Comparison of ENCODE assay signal across 17 mouse cellular contexts in genomic region chr16:3842989-3843388, GRCm38 (mm10). TPM values are rescaled to one million over a fixed set of nuclear protein-coding genes. Genes with fewer than 3 reads are reported as not detected.
DNase-seq lines count a peak whose midpoint lies in the region; ATAC-seq and TF ChIP-seq lines count a peak whose summit lies in the region.
"Had no signal": no experiment of that assay in that cellular context is flagged by ENCODE, and none has a peak within 500 bp of the region (broad histone marks: within the 10 kb centered on the region; RNA-seq: fewer than 3 reads in every experiment).

No protein-coding gene starts in this region.

- DNase-seq in hindbrain, embryonic 10.5 days (ENCODE audit: low spot score) = peak; percentile 18
- DNase-seq in hindbrain, embryonic 11.5 days (ENCODE audit: low spot score) = no peak
- DNase-seq in CH12.LX (ENCODE audit: extremely low read depth) (no peak), R1 (ENCODE audit: low read depth, low spot score) (peak; percentile 67)
- DNase-seq in liver, postnatal 0 days = no peak
- no peak for DNase-seq in thymus, postnatal 25 days
- DNase-seq in gastrocnemius, postnatal 36 days = no peak
- DNase-seq: cerebellum, adult 8-10 months; heart, postnatal 14 days; lung, adult 18-20 months; right cerebral cortex, postnatal 25 days; thymus, postnatal 4 days had no signal

- no peak overlapping the region for H3K9ac ChIP-seq in hindbrain, embryonic 11.5 days (ENCODE audit: low read depth, low read length)
- no peak overlapping the region for H3K9ac ChIP-seq in CH12.LX (ENCODE audit: insufficient read depth, low read depth)
- no peak overlapping the region for H3K9ac ChIP-seq in liver, postnatal 0 days (replicated peaks)
- H3K9ac ChIP-seq: embryonic facial prominence, embryonic 12.5 days had no signal

- 41% methylated on average over 4 of the region's 4 CpGs for WGBS in hindbrain, embryonic 10.5 days
- WGBS in hindbrain, embryonic 11.5 days = 40% methylated on average over 4 of the region's 4 CpGs
- 20% methylated on average over 4 of the region's 4 CpGs for WGBS in liver, postnatal 0 days (ENCODE audit: insufficient replicate concordance)

- no peak for TF ChIP-seq EP300 in CH12.LX (IDR thresholded peaks at IDR 0.05; ENCODE audit: low read length)
- TF ChIP-seq EP300 in liver, postnatal 0 days (IDR thresholded peaks at IDR 0.05; ENCODE audit: low read depth) = no peak

- H3K36me3 ChIP-seq in hindbrain, embryonic 10.5 days = no peaks in the 10 kb centered on the region
- H3K36me3 ChIP-seq in hindbrain, embryonic 11.5 days (ENCODE audit: control insufficient read depth, insufficient read depth, low read length) = no peaks in the 10 kb centered on the region
- no peaks in the 10 kb centered on the region for H3K36me3 ChIP-seq in CH12.LX (replicated peaks in 1 of 2; ENCODE audit: control insufficient read depth in 1 of 2, insufficient read depth in 1 of 2, low read length in 1 of 2)
- no peaks in the 10 kb centered on the region for H3K36me3 ChIP-seq in liver, postnatal 0 days (replicated peaks; ENCODE audit: insufficient read depth, low read length)
- H3K36me3 ChIP-seq: embryonic facial prominence, embryonic 12.5 days; forebrain, embryonic 10.5 days had no signal

- peaks cover 17% of the 10 kb centered on the region for H3K4me1 ChIP-seq in hindbrain, embryonic 10.5 days (replicated peaks)
- H3K4me1 ChIP-seq in hindbrain, embryonic 11.5 days (replicated peaks; ENCODE audit: control insufficient read depth, insufficient read depth, low read length) = 0 out of 2 replicates have a peak, but pooled peaks cover 2% of the 10 kb centered on the region
- peaks cover 6 to 18% of the 10 kb centered on the region in 2 experiments for H3K4me1 ChIP-seq in CH12.LX (ENCODE audit: control insufficient read depth in 1 of 2, insufficient read depth in 2 of 2)
- peaks cover 11% of the 10 kb centered on the region for H3K4me1 ChIP-seq in liver, postnatal 0 days (ENCODE audit: insufficient read depth)

- no peak for ATAC-seq in hindbrain, embryonic 11.5 days (ENCODE audit: low FRiP score)
- no peak for ATAC-seq in liver, postnatal 0 days
- ATAC-seq: inflammation-experienced regulatory T-cells, adult 6 months had no signal

- no peak overlapping the region for H3K4me3 ChIP-seq in hindbrain, embryonic 10.5 days
- no peak overlapping the region for H3K4me3 ChIP-seq in hindbrain, embryonic 11.5 days (ENCODE audit: low read depth, low read length)
- H3K4me3 ChIP-seq in CH12.LX (replicated peaks in 1 of 3; ENCODE audit: low read depth in 2 of 3, low read length in 2 of 3, poor library complexity in 1 of 3) = no peak overlapping the region
- H3K4me3 ChIP-seq in liver, postnatal 0 days (ENCODE audit: low read depth, low read length) = no peak overlapping the region
- H3K4me3 ChIP-seq: embryonic facial prominence, embryonic 12.5 days; forebrain, embryonic 10.5 days had no signal

- TF ChIP-seq POLR2A in CH12.LX (IDR thresholded peaks at IDR 0.05; ENCODE audit: low read depth, low read length) = no peak

- H3K27ac ChIP-seq in hindbrain, embryonic 10.5 days = no peak overlapping the region
- no peak overlapping the region for H3K27ac ChIP-seq in hindbrain, embryonic 11.5 days (ENCODE audit: low read depth, low read length)
- no peak overlapping the region for H3K27ac ChIP-seq in CH12.LX (ENCODE audit: insufficient read depth, low read depth)
- peak overlapping the region; percentile 84 for H3K27ac ChIP-seq in liver, postnatal 0 days (ENCODE audit: low read depth)
- H3K27ac ChIP-seq: embryonic facial prominence, embryonic 12.5 days; forebrain, embryonic 10.5 days; kidney, postnatal 0 days had no signal

- in situ Hi-C loops in CH12.LX (cut with MboI; ENCODE audit: low pct_ligation_motif_present, low pct_unique_long_range_greater_than_20kb, low sequenced_read_pairs) = loop anchor here (10.0 to 25.0 kb wide), 2 partner anchors 162 to 444 kb away; partner anchors contain the start of gene Slx4

- no peak for TF ChIP-seq RAD21 in CH12.LX (IDR thresholded peaks at IDR 0.05; ENCODE audit: low read depth, low read length)

- no peak overlapping the region for H3K4me2 ChIP-seq in hindbrain, embryonic 11.5 days (replicated peaks; ENCODE audit: low read depth, low read length)
- peak overlapping the region; percentile 48 for H3K4me2 ChIP-seq in CH12.LX (ENCODE audit: insufficient read depth, low read depth, poor library complexity, severe bottlenecking)
- peak overlapping the region; percentile 49 for H3K4me2 ChIP-seq in liver, postnatal 0 days (ENCODE audit: low read depth, low read length)
- H3K4me2 ChIP-seq: embryonic facial prominence, embryonic 12.5 days had no signal

- no peaks in the 10 kb centered on the region for H3K79me2 ChIP-seq in CH12.LX (replicated peaks; ENCODE audit: control insufficient read depth, extremely low read depth, insufficient read depth, poor library complexity, severe bottlenecking)

- no peaks in the 10 kb centered on the region for H3K9me3 ChIP-seq in hindbrain, embryonic 10.5 days
- no peaks in the 10 kb centered on the region for H3K9me3 ChIP-seq in hindbrain, embryonic 11.5 days (ENCODE audit: control insufficient read depth, low read length)
- no peaks in the 10 kb centered on the region for H3K9me3 ChIP-seq in CH12.LX (replicated peaks; ENCODE audit: low read length)
- no peaks in the 10 kb centered on the region for H3K9me3 ChIP-seq in liver, postnatal 0 days (ENCODE audit: low read length)
- H3K9me3 ChIP-seq: embryonic facial prominence, embryonic 12.5 days; forebrain, embryonic 10.5 days had no signal

- dilution Hi-C loops in CH12.LX (cut with MboI; ENCODE audit: extremely low pct_ligation_motif_present, extremely low pct_unique_long_range_greater_than_20kb, low sequenced_read_pairs) = no loop called here

- intact Hi-C loops in gastrocnemius, postnatal 36 days (cut with DNase I) = loop anchor here (10.0 kb wide), 1 partner anchor 442 kb away; no protein-coding TSS in a partner anchor

- no peaks in the 10 kb centered on the region for H3K27me3 ChIP-seq in hindbrain, embryonic 10.5 days (ENCODE audit: insufficient read depth, poor library complexity, severe bottlenecking)
- H3K27me3 ChIP-seq in hindbrain, embryonic 11.5 days (ENCODE audit: control insufficient read depth, insufficient read depth, low read length) = no peaks in the 10 kb centered on the region
- H3K27me3 ChIP-seq in CH12.LX (replicated peaks) = no peaks in the 10 kb centered on the region
- H3K27me3 ChIP-seq in liver, postnatal 0 days (ENCODE audit: insufficient read depth, low read length) = no peaks in the 10 kb centered on the region
- H3K27me3 ChIP-seq: embryonic facial prominence, embryonic 12.5 days had no signal

- no peak for TF ChIP-seq CTCF in CH12.LX (conservative IDR thresholded peaks at IDR 0.05 in 1 of 2, IDR thresholded peaks at IDR 0.05 in 1 of 2; ENCODE audit: low read depth in 2 of 2, low read length in 2 of 2)
- no peak for TF ChIP-seq CTCF in liver, postnatal 0 days (IDR thresholded peaks at IDR 0.05; ENCODE audit: low read depth)

TF ChIP-seq in CH12.LX, 34 proteins besides CTCF, POLR2A, EP300 and RAD21:
- no peak for TF ChIP-seq USF2 (conservative IDR thresholded peaks at IDR 0.05; ENCODE audit: low read depth, low read length)
- no peak for TF ChIP-seq MYC (IDR thresholded peaks at IDR 0.05; ENCODE audit: low read depth, low read length)

RNA-seq across cellular contexts. Expression of gene Zfp174, which starts 4.1 kb away (rescaled TPM):
- 0.94 and 1.2 TPM in 2 replicates for polyA plus RNA-seq in hindbrain, embryonic 10.5 days (2016; fragmentation: Nextera tagmentation; extraction: Ambion mirVana)
- 0.91 and 1.0 TPM in 2 replicates for polyA plus RNA-seq in hindbrain, embryonic 11.5 days (2014; fragmentation: Nextera tagmentation; extraction: Ambion mirVana)
- total RNA-seq in CH12.LX (2012; rRNA removed) = 0.59 and 0.98 TPM in 2 replicates
- total RNA-seq in CH12.LX (2014; rRNA removed) = 0.24 and 0.26 TPM in 2 replicates
- 0.33 and 0.37 TPM in 2 replicates for polyA plus RNA-seq in CH12.LX (2012; ENCODE audit: insufficient read length, low read depth)
- 0.57 and 0.70 TPM in 2 replicates for polyA plus RNA-seq in liver, postnatal 0 days (2015; fragmentation: Nextera tagmentation; extraction: Ambion mirVana)
- 1 to 10 TPM; 1.2 to 1.6 TPM for total RNA-seq in gastrocnemius, postnatal 36 days (2021)

RNA-seq across cellular contexts. Expression of gene Olfr15, which starts 12.3 kb away (rescaled TPM):
- polyA plus RNA-seq in hindbrain, embryonic 10.5 days (2016; fragmentation: Nextera tagmentation; extraction: Ambion mirVana) = not detected in 2 replicates
- not detected in 2 replicates for polyA plus RNA-seq in hindbrain, embryonic 11.5 days (2014; fragmentation: Nextera tagmentation; extraction: Ambion mirVana)
- total RNA-seq in CH12.LX (2012; rRNA removed) (not detected in 2 replicates), CH12.LX (2014; rRNA removed) (not detected in 2 replicates)
- not detected in 2 replicates for polyA plus RNA-seq in CH12.LX (2012; ENCODE audit: insufficient read length, low read depth)
- not detected in 2 replicates for polyA plus RNA-seq in liver, postnatal 0 days (2015; fragmentation: Nextera tagmentation; extraction: Ambion mirVana)
- not detected for total RNA-seq in gastrocnemius, postnatal 36 days (2021)
- total RNA-seq: heart, postnatal 14 days had no signal
- polyA plus RNA-seq: forebrain, embryonic 10.5 days; inflammation-experienced regulatory T-cells, adult 6 months; kidney, postnatal 0 days; stomach, embryonic 14.5 days had no signal

RNA-seq across cellular contexts. Expression of gene Naa60, which starts 29.2 kb away (rescaled TPM):
- 58.0 and 66.1 TPM in 2 replicates for polyA plus RNA-seq in hindbrain, embryonic 10.5 days (2016; fragmentation: Nextera tagmentation; extraction: Ambion mirVana)
- polyA plus RNA-seq in hindbrain, embryonic 11.5 days (2014; fragmentation: Nextera tagmentation; extraction: Ambion mirVana) = 59.6 and 69.6 TPM in 2 replicates
- total RNA-seq in CH12.LX (2012; rRNA removed) (31.9 and 39.0 TPM in 2 replicates), CH12.LX (2014; rRNA removed) (26.4 and 28.3 TPM in 2 replicates)
- polyA plus RNA-seq in CH12.LX (2012; ENCODE audit: insufficient read length, low read depth) = 67.2 and 81.5 TPM in 2 replicates
- 33.2 and 33.9 TPM in 2 replicates for polyA plus RNA-seq in liver, postnatal 0 days (2015; fragmentation: Nextera tagmentation; extraction: Ambion mirVana)
- total RNA-seq in gastrocnemius, postnatal 36 days (2021) = 10 to 100 TPM; 30.5 to 33.2 TPM

RNA-seq across cellular contexts. Expression of gene Zfp597, which starts 41.4 kb away (rescaled TPM):
- 5.8 and 6.1 TPM in 2 replicates for polyA plus RNA-seq in hindbrain, embryonic 10.5 days (2016; fragmentation: Nextera tagmentation; extraction: Ambion mirVana)
- polyA plus RNA-seq in hindbrain, embryonic 11.5 days (2014; fragmentation: Nextera tagmentation; extraction: Ambion mirVana) = 9.2 and 9.5 TPM in 2 replicates
- total RNA-seq in CH12.LX (2012; rRNA removed) = 10.4 and 13.4 TPM in 2 replicates
- total RNA-seq in CH12.LX (2014; rRNA removed) = 17.5 and 17.8 TPM in 2 replicates
- 10.5 and 11.0 TPM in 2 replicates for polyA plus RNA-seq in CH12.LX (2012; ENCODE audit: insufficient read length, low read depth)
- 1.8 and 2.7 TPM in 2 replicates for polyA plus RNA-seq in liver, postnatal 0 days (2015; fragmentation: Nextera tagmentation; extraction: Ambion mirVana)
- total RNA-seq in gastrocnemius, postnatal 36 days (2021) = 1 to 10 TPM; 5.6 to 7.0 TPM

RNA-seq across cellular contexts. Expression of gene Gm20695, which starts 41.5 kb away (rescaled TPM):
- 2.7 and 5.6 TPM in 2 replicates for polyA plus RNA-seq in hindbrain, embryonic 10.5 days (2016; fragmentation: Nextera tagmentation; extraction: Ambion mirVana)
- polyA plus RNA-seq in hindbrain, embryonic 11.5 days (2014; fragmentation: Nextera tagmentation; extraction: Ambion mirVana) = 2.8 and 4.9 TPM in 2 replicates
- total RNA-seq in CH12.LX (2012; rRNA removed) (0.88 and 0.89 TPM in 2 replicates), CH12.LX (2014; rRNA removed) (1.2 and 1.7 TPM in 2 replicates)
- not detected in 2 replicates for polyA plus RNA-seq in CH12.LX (2012; ENCODE audit: insufficient read length, low read depth)
- 3.4 and 3.9 TPM in 2 replicates for polyA plus RNA-seq in liver, postnatal 0 days (2015; fragmentation: Nextera tagmentation; extraction: Ambion mirVana)
- total RNA-seq in gastrocnemius, postnatal 36 days (2021) = not detected
- total RNA-seq: heart, postnatal 14 days had no signal

Comparison
In these comparisons a context has a peak if more than half of its experiments do, and no peak if none do; other contexts are left out.
1. DNase-seq: peak in hindbrain, embryonic 10.5 days (single experiment) and R1 (single experiment); none in hindbrain, embryonic 11.5 days (single experiment), CH12.LX (single experiment), liver, postnatal 0 days (single experiment), thymus, postnatal 25 days (single experiment) and gastrocnemius, postnatal 36 days (0 of 2).